Mouse (Mus musculus) spleen, adult 2 months (tissue): ENCODE data around the gene Slc41a2. TPM values are rescaled to one million over a fixed set of nuclear protein-coding genes. Genes with fewer than 3 reads are reported as not detected.

Experiments
- DNase-seq, 2 experiments: peaks; one replicate each; pipeline versions ENCODE4 v3.0.0 to v3.0.0-alpha.2; 2012 to 2021; ENCODE audit warnings: low spot score in 2 of 2, low read depth in 1 of 2
- H3K27ac ChIP-seq: fragments of 200-500 bp; 2 replicates; pipeline ENCODE4 v1.5.1; 2012; ENCODE audit warnings: low read length, inconsistent platforms; ENCODE audit not compliant: insufficient read depth
- H3K27me3 ChIP-seq: fragments of 200-500 bp; 2 replicates; pipeline ENCODE4 v1.6.1; 2012; ENCODE audit warnings: mild to moderate bottlenecking, moderate library complexity, low read length, inconsistent platforms; ENCODE audit not compliant: control insufficient read depth, insufficient read depth
- H3K36me3 ChIP-seq: fragments of 200-500 bp; 2 replicates; pipeline ENCODE4 v1.6.1; 2012; ENCODE audit warnings: mild to moderate bottlenecking, low read length, inconsistent platforms; ENCODE audit not compliant: control insufficient read depth, insufficient read depth
- H3K4me1 ChIP-seq: fragments of 200-500 bp; 2 replicates; pipeline ENCODE4 v1.6.1; 2011; ENCODE audit warnings: inconsistent platforms; ENCODE audit not compliant: control insufficient read depth, insufficient read depth, insufficient read length
- H3K4me3 ChIP-seq: fragments of 200-500 bp; 2 replicates; pipeline ENCODE4 v1.5.1; 2011; ENCODE audit warnings: mild to moderate bottlenecking, inconsistent platforms; ENCODE audit not compliant: insufficient read depth, insufficient read length; ENCODE audit errors: extremely low read depth
- CTCF ChIP-seq: fragments of 200-500 bp; IDR thresholded peaks from 2 replicates; pipeline ENCODE4 v1.5.1; 2011; ENCODE audit warnings: mild to moderate bottlenecking, inconsistent platforms; ENCODE audit not compliant: insufficient read depth, insufficient read length, insufficient replicate concordance; ENCODE audit errors: extremely low read depth
- POLR2A ChIP-seq: fragments of 200-500 bp; IDR thresholded peaks from 2 replicates; pipeline ENCODE4 v1.6.1; 2011; ENCODE audit warnings: low read depth, low read length, inconsistent platforms
- WGBS: fragments of 180-500 bp; shearing (Covaris S2); methylation state at CpG from one replicate; pipeline ENCODE4 v1.1.7; 2018; 5-methylcytosine and 5-hydroxymethylcytosine counted together
- polyA plus RNA-seq: library from polyadenylated mRNA; depleted of rRNA; stranded (reverse); fragments of >200 nt; gene quantifications from 2 replicates; pipeline ENCODE4 v1.2.3, GENCODE M21; 2012

The Slc41a2 gene
- polyA plus RNA-seq, 1 experiment, result 1.7 TPM

DNA sequence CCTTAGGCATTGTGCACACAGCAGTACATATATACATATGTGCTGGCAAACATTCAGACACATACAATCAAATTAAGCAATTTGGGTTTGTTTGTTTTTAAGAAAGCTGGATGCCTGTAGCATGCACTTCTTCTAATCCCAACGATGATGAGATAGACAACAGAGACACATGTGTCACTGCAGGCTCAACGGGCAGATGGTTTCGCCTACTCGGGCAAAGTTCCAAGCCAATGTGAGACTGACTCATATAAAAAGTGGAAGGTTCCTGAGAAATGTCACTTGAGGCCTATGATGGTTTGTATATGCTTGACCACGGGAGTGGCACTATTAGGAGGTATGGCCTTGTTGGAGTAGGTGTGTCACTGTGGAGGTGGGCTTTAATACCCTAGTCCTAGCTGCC is 5.5 kb upstream of the Slc41a2 start:
- Histone ChIP-seq H3K27ac (no peak overlapping the region), H3K4me3 (no peak overlapping the region), H3K27me3 (no peaks in the 10 kb centered on the region), H3K36me3 (no peaks in the 10 kb centered on the region), H3K4me1 (peaks cover 2% of the 10 kb centered on the region; the same call in 1 of the 2 replicates)
- 56% methylated on average over 5 of the region's 5 CpGs for WGBS
- DNase-seq, result no peak
- TF ChIP-seq POLR2A (no peak), CTCF (no peak)

GRCm38 (mm10) chr10:83341226-83341625 is 3.5 kb upstream of the Slc41a2 start:
- 70% methylated on average over 2 of the region's 2 CpGs for WGBS
- H3K4me1 ChIP-seq, result peaks cover 9% of the 10 kb centered on the region
- no peak for DNase-seq
- no peak overlapping the region for H3K27ac ChIP-seq
- no peaks in the 10 kb centered on the region for H3K36me3 ChIP-seq
- TF ChIP-seq CTCF, result no peak
- no peak for TF ChIP-seq POLR2A
- H3K27me3 ChIP-seq, result peaks cover 5% of the 10 kb centered on the region
- no peak overlapping the region for H3K4me3 ChIP-seq

DNA sequence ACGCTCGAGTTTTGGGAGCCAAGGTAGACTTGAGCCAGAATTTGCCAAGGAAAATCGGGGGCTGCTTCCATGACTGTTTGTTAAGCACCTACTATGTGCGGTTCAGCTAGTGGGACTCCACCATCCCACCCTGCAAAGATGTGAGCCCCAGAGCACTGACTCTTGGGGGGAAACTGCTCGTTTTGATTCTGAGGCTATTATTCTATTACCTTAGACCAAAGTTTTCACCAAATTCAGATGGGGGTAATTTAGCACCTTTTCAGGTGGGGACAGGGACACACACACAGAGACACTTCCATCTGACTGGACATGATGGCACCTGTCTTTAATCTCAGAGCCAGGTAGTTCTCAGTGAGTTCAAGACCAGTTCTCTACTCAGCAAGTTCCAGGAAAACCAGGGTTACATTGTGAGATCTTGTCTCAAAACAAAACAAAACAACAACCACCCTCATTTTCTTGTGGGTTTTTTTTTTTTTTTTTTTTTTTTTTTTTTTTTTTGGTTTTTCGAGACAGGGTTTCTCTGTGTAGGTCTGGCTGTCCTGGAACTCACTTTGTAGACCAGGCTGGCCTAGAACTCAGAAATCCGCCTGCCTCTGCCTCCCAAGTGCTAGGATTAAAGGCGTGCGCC is 403 bp upstream of the Slc41a2 start:
- H3K27ac ChIP-seq, result 0 out of 2 replicates have a peak overlapping the region, but pooled peaks have one; percentile 63
- 47% methylated on average over 8 of the region's 9 CpGs for WGBS
- H3K36me3 ChIP-seq, result no peaks in the 10 kb centered on the region
- peaks cover 5% of the 10 kb centered on the region for H3K27me3 ChIP-seq
- peak overlapping the region; percentile 83; the same call in 1 of the 2 replicates for H3K4me3 ChIP-seq
- DNase-seq, result no peak
- no peak for TF ChIP-seq CTCF
- TF ChIP-seq POLR2A, result no peak
- H3K4me1 ChIP-seq, result peaks cover 9% of the 10 kb centered on the region

- Histone ChIP-seq H3K27ac (no peak overlapping the region), H3K4me1 (peaks cover 17% of the 10 kb centered on the region), H3K4me3 (no peak overlapping the region), H3K36me3 (no peaks in the 10 kb centered on the region), H3K27me3 (peaks cover 5% of the 10 kb centered on the region)
- WGBS, result 32% methylated on average over 7 of the region's 7 CpGs
- TF ChIP-seq POLR2A (no peak), CTCF (no peak)
- no peak for DNase-seq
These were observed 1.3 kb downstream of the Slc41a2 start for GRCm38 (mm10) chr10:83336336-83336735.

DNA sequence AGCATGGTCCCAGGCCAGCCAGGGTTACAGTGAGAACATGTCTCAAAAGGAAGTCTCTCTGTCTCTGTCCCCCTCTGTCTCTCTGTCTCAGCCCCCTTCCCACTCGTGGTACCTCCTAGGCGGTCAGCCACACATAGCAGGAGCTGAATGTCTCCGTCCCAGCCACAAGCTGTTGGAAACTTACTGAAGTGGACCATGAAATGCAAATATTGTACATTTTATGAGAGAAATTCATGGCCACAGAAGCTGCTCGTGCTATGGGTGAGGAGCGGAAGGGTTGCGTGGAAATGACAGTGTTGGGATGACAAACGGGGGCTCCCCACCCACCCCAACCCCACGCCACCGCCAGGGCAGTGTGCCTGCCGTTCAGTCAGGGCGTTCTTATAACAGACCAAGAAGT is 5.1 kb downstream of the Slc41a2 start:
- peak overlapping the region; percentile 93 for H3K27ac ChIP-seq
- peaks cover 27% of the 10 kb centered on the region for H3K4me1 ChIP-seq
- WGBS, result 51% methylated on average over 11 of the region's 11 CpGs
- TF ChIP-seq POLR2A (no peak), CTCF (no peak)
- peak overlapping the region; percentile 34; the same call in 1 of the 2 replicates for H3K4me3 ChIP-seq
- peaks cover 4% of the 10 kb centered on the region for H3K27me3 ChIP-seq
- peak in 1 of 2 experiments; percentile 46 for DNase-seq
- H3K36me3 ChIP-seq, result no peaks in the 10 kb centered on the region

DNA sequence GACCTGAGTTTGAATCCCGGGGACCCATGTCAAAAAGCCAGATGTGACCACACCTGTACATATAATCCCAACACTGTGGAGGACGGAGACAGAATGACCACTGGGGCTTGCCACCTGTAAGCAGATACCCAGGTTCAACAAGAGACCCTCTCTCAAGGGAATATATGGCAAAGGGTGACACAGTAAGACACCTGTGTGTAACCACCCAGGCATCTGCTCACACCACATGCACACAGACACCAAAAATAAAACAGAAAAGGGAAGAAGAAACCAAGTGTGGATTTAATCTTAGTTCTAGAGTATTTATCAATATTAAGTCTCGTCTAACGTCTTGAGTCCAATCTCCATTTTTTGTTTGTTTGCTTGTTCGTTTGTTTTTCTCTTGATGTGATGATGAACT is 5.9 kb downstream of the Slc41a2 start:
- Histone ChIP-seq H3K27me3 (no peaks in the 10 kb centered on the region), H3K4me1 (peaks cover 23% of the 10 kb centered on the region), H3K36me3 (no peaks in the 10 kb centered on the region), H3K4me3 (peak overlapping the region; percentile 32; the same call in 1 of the 2 replicates), H3K27ac (peak overlapping the region; percentile 93)
- WGBS, result 52% methylated on average over 5 of the region's 5 CpGs
- peak in 1 of 2 experiments; percentile 29 for DNase-seq
- no peak for TF ChIP-seq CTCF
- TF ChIP-seq POLR2A, result no peak

DNA sequence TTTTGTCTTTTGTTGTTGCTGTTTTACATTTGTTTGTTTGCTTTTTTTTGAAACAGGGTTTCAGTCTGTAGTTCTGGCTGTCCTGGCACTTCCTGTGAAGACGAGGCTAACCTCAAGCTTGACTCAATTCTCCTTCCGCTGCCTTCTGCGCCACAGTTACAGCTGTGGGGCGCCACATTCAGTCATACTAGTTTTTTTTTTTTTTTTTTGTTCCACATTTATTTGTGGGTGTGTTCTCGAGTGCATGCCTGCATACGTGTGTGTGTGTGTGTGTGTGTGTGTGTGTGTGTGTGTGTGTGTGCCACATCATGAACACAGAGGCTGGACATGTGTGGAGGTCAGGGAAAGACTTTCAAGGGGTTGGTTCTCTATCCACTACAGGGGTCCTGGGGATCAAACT is 7.3 kb downstream of the Slc41a2 start:
- TF ChIP-seq CTCF (no peak), POLR2A (no peak)
- no peak overlapping the region for H3K4me3 ChIP-seq
- 17% methylated on average over 6 of the region's 6 CpGs for WGBS
- peaks cover 23% of the 10 kb centered on the region for H3K4me1 ChIP-seq
- no peaks in the 10 kb centered on the region for H3K27me3 ChIP-seq
- H3K36me3 ChIP-seq, result no peaks in the 10 kb centered on the region
- peak; percentile 52 to 54 for DNase-seq
- H3K27ac ChIP-seq, result peak overlapping the region; percentile 84
